Mouse (Mus musculus): ENCODE measurements at regions not wholly inside any gene's neighbourhood (a gene's known extent, or its start where the extent isn't known, plus 50 kb on each side); places are given as distances from the start of the nearest gene placed in this dataset.

DNA sequence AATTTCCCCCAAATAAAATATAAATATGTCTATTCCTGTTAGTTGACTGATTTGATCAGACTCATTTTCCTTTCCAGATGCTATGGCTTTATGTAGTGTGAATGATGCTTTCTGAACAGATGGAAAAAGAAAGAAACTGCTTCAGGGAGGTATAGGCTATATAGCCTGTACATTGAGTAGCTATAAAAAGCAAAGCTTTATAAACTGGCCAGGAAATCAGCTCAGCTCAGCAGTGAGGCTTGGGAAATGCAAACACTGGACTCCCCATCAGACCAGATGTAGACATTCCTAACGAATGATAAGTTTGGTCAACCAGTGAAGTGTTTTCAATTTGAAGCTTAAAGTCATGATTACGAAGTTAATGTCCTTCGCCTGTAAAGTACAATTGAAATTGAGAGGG is 805.3 kb upstream of the Intu start:
- DNase-seq (ENCODE audit: low spot score) (no peak), ATAC-seq (no peak)
- Histone ChIP-seq H3K27ac (no peak overlapping the region), H3K4me3 (ENCODE audit: low read length) (no peak overlapping the region), H3K4me2 (ENCODE audit: low read depth, low read length) (no peak overlapping the region), H3K36me3 (ENCODE audit: insufficient read depth, low read length) (no peaks in the 10 kb centered on the region), H3K27me3 (ENCODE audit: insufficient read depth, low read length) (no peaks in the 10 kb centered on the region), H3K9me3 (ENCODE audit: low read length) (no peaks in the 10 kb centered on the region), H3K4me1 (ENCODE audit: insufficient read depth, low read length) (no peaks in the 10 kb centered on the region), H3K9ac (replicated peaks; ENCODE audit: low read length) (no peak overlapping the region)
- WGBS = 79% methylated on average over 3 of the region's 3 CpGs
- TF ChIP-seq CTCF (IDR thresholded peaks at IDR 0.05; ENCODE audit: low read depth) = no peak

DNA sequence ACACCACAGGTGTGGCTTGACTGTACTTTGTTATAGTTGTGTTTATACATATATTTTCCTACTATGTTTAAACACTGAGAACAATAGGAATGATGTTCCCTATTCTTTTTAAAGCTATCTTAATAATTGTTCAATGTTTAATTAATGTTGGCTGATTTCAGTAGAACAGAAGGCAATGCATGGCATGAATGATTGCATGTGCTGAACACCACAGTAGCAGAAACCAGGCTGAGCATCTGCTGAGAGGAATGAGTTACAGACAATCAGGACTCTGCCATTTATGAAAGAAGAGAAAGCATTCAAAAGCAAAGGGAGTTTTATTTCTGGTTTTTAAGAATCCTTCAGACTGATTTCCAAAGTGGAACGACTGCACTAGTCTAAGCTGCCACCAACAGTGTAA is 794.4 kb upstream of the Intu start:
- Histone ChIP-seq H3K27ac (no peak overlapping the region), H3K4me1 (ENCODE audit: insufficient read depth, low read length) (no peaks in the 10 kb centered on the region), H3K4me2 (ENCODE audit: low read depth, low read length) (no peak overlapping the region), H3K36me3 (ENCODE audit: insufficient read depth, low read length) (no peaks in the 10 kb centered on the region), H3K4me3 (ENCODE audit: low read length) (no peak overlapping the region), H3K27me3 (ENCODE audit: insufficient read depth, low read length) (no peaks in the 10 kb centered on the region), H3K9me3 (ENCODE audit: low read length) (no peaks in the 10 kb centered on the region), H3K9ac (replicated peaks; ENCODE audit: low read length) (no peak overlapping the region)
- ATAC-seq (no peak), DNase-seq (ENCODE audit: low spot score) (no peak)
- WGBS = 44% methylated on average over 1 of the region's 1 CpGs
- TF ChIP-seq CTCF (IDR thresholded peaks at IDR 0.05; ENCODE audit: low read depth) = no peak

DNA sequence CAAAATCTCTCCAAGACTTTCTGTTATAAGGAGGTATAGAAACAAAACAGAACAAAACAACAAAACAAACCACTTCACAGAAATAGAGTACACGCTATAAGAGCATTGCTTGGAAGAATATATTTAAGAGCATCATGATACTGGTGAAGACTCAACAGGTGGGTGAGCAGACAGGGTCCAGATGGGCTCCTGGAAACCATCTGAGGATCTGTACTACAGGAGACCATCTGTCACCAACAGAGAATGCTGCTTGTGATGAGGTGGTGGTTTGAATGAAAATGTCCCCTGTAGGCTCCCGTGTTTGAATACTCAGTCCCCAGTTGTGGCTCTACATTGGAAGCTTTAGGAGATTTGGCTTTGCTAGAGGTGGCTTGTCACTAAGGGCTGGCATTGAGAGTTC is 785.1 kb upstream of the Intu start:
- H3K9me3 ChIP-seq (ENCODE audit: low read length) = no peaks in the 10 kb centered on the region
- WGBS = 66% methylated on average over 2 of the region's 2 CpGs
- no peaks in the 10 kb centered on the region for H3K36me3 ChIP-seq (ENCODE audit: insufficient read depth, low read length)
- H3K4me2 ChIP-seq (ENCODE audit: low read depth, low read length) = no peak overlapping the region
- ATAC-seq (no peak), DNase-seq (ENCODE audit: low spot score) (peak; percentile 25)
- no peak overlapping the region for H3K27ac ChIP-seq
- no peaks in the 10 kb centered on the region for H3K4me1 ChIP-seq (ENCODE audit: insufficient read depth, low read length)
- TF ChIP-seq CTCF (IDR thresholded peaks at IDR 0.05; ENCODE audit: low read depth) = no peak
- no peaks in the 10 kb centered on the region for H3K27me3 ChIP-seq (ENCODE audit: insufficient read depth, low read length)
- H3K4me3 ChIP-seq (ENCODE audit: low read length) = no peak overlapping the region
- H3K9ac ChIP-seq (replicated peaks; ENCODE audit: low read length) = no peak overlapping the region

DNA sequence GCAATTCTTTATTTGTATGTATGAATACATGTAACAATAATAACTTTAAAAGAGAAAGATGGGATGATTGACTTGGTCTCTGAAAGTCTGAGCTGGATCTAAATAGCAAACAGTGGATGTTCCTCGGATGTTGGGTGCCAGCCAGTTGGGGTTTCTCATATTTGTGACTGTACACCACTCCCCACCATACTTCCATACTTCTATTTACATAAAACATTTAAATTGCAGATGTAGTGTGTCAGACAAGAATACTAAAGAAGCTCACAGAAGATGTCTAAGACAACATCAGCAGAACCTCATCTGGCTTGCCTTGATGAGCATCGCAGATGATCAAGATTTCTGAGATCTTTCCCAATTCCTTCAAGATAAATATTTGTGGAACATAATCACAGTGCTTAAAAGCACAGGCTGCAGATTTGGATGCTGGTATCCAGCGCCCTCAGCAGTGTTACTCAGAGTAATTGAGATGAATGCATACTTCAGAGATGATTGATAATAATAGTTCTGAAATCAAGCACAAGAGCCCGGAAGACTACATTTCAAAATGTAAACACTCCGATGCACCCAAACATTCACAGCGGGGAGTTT is 762.0 kb upstream of the Intu start:
- Histone ChIP-seq H3K9me3 (ENCODE audit: low read length) (no peaks in the 10 kb centered on the region), H3K4me3 (ENCODE audit: low read length) (no peak overlapping the region), H3K4me2 (ENCODE audit: low read depth, low read length) (no peak overlapping the region), H3K27ac (no peak overlapping the region), H3K4me1 (ENCODE audit: insufficient read depth, low read length) (no peaks in the 10 kb centered on the region), H3K9ac (replicated peaks; ENCODE audit: low read length) (no peak overlapping the region), H3K36me3 (ENCODE audit: insufficient read depth, low read length) (no peaks in the 10 kb centered on the region), H3K27me3 (ENCODE audit: insufficient read depth, low read length) (no peaks in the 10 kb centered on the region)
- 81% methylated on average over 6 of the region's 6 CpGs for WGBS
- no peak for TF ChIP-seq CTCF (IDR thresholded peaks at IDR 0.05; ENCODE audit: low read depth)
- DNase-seq (ENCODE audit: low spot score) (no peak), ATAC-seq (no peak)

DNA sequence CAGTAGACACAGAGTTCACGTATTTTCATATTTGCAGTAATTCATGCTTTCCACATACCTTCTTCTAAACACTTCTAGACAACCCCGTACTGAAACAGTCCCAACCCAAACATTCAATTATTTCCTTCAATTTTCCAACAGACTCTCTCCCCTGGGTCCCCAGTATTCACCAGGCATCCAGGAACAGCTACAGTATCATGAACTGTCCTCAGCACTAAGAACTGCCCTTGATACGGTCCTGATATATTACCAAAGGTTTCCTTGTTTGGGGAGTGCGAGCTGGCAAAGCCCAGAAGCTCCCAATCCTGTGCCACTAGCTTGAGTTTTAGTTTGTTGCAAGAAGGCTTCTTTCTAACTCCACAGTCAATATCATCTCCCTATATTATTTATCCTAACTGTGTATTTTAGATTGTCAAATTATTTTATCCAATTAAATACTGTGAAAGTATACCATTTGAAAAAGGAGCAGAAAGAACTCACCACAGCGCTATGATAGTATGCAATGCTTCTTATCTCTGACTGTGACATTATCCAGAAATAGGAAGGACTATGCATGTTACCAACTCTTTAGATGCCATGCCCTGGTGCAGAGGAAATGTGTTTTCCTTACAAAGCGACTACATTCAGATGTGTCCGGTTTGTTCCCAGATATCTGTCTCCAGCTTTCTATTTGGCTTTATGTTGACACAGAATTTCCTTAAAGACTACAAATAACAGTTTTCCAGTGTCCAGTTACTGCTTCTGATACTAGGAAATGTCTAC is 754.6 kb upstream of the Intu start:
- Histone ChIP-seq H3K9ac (replicated peaks; ENCODE audit: low read length) (no peak overlapping the region), H3K4me2 (ENCODE audit: low read depth, low read length) (no peak overlapping the region), H3K9me3 (ENCODE audit: low read length) (no peaks in the 10 kb centered on the region), H3K4me3 (ENCODE audit: low read length) (no peak overlapping the region), H3K4me1 (ENCODE audit: insufficient read depth, low read length) (no peaks in the 10 kb centered on the region), H3K36me3 (ENCODE audit: insufficient read depth, low read length) (no peaks in the 10 kb centered on the region), H3K27me3 (ENCODE audit: insufficient read depth, low read length) (no peaks in the 10 kb centered on the region), H3K27ac (no peak overlapping the region)
- TF ChIP-seq CTCF (IDR thresholded peaks at IDR 0.05; ENCODE audit: low read depth) = no peak
- whole genome bisulfite sequencing = 89% methylated on average over 7 of the region's 7 CpGs
- ATAC-seq (no peak), DNase-seq (ENCODE audit: low spot score) (no peak)

DNA sequence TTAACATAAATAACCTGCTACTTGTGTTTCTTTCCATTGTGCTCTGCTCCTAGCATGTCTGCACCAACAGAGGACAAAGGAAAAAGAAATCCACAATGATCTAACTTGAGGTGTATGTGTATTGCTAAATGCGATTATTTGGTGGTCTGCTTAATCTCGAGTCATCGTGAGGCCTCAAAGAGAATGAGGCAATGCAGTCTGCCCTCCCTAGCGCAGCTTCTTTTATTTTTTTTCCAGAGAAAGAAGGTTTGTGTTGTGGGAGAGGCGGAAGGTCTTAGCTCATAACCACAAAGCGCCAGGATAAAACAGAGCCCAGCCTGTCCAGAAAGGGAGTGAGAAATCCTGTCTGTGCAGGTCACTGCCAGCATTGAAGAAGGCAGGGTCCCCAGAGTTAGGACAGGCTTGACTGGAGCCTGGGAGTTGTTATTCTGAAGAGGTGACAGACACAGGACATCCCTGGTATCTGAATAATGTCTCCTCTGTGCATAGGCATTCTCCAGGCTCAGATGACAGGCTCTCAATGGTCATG is 751.3 kb upstream of the Intu start:
- DNase-seq (ENCODE audit: low spot score) (no peak), ATAC-seq (peak; percentile 53; the same call in 1 of the 2 replicates)
- Histone ChIP-seq H3K4me3 (ENCODE audit: low read length) (no peak overlapping the region), H3K36me3 (ENCODE audit: insufficient read depth, low read length) (no peaks in the 10 kb centered on the region), H3K9ac (replicated peaks; ENCODE audit: low read length) (no peak overlapping the region), H3K4me1 (ENCODE audit: insufficient read depth, low read length) (no peaks in the 10 kb centered on the region), H3K27me3 (ENCODE audit: insufficient read depth, low read length) (no peaks in the 10 kb centered on the region), H3K4me2 (ENCODE audit: low read depth, low read length) (no peak overlapping the region), H3K9me3 (ENCODE audit: low read length) (no peaks in the 10 kb centered on the region), H3K27ac (no peak overlapping the region)
- 56% methylated on average over 6 of the region's 6 CpGs for WGBS
- TF ChIP-seq CTCF (IDR thresholded peaks at IDR 0.05; ENCODE audit: low read depth) = no peak

DNA sequence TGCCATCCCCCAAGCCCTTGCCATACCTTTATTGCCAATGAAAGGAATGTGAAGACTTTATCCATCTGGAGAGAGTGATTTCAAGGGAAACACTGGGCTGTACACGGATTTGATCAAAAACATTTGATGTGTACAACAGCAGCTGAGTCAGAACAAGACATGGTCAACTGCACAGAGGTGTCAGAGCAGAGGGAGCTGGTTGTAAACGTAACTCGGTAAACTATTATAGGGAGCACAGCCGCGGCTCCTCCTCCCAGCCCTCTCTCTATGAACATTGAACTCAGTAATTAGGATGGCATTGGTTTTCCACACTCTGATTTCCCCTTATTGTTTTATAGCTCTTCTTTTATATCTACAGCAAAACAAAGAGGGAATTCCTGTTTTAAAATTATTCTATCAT is 750.8 kb upstream of the Intu start:
- TF ChIP-seq CTCF (IDR thresholded peaks at IDR 0.05; ENCODE audit: low read depth) = no peak
- Histone ChIP-seq H3K9ac (replicated peaks; ENCODE audit: low read length) (no peak overlapping the region), H3K27me3 (ENCODE audit: insufficient read depth, low read length) (no peaks in the 10 kb centered on the region), H3K9me3 (ENCODE audit: low read length) (no peaks in the 10 kb centered on the region), H3K4me3 (ENCODE audit: low read length) (no peak overlapping the region), H3K4me1 (ENCODE audit: insufficient read depth, low read length) (no peaks in the 10 kb centered on the region), H3K36me3 (ENCODE audit: insufficient read depth, low read length) (no peaks in the 10 kb centered on the region), H3K4me2 (ENCODE audit: low read depth, low read length) (no peak overlapping the region), H3K27ac (no peak overlapping the region)
- ATAC-seq (no peak), DNase-seq (ENCODE audit: low spot score) (no peak)
- WGBS = 50% methylated on average over 5 of the region's 5 CpGs
